Mouse (Mus musculus): ENCODE measurements around the gene Kif1b. TPM values are rescaled to one million over a fixed set of nuclear protein-coding genes. Genes with fewer than 3 reads are reported as not detected.

Kif1b gene
- polyA plus RNA-seq, 1 experiment from 2014 or later = 6.0 TPM

DNA sequence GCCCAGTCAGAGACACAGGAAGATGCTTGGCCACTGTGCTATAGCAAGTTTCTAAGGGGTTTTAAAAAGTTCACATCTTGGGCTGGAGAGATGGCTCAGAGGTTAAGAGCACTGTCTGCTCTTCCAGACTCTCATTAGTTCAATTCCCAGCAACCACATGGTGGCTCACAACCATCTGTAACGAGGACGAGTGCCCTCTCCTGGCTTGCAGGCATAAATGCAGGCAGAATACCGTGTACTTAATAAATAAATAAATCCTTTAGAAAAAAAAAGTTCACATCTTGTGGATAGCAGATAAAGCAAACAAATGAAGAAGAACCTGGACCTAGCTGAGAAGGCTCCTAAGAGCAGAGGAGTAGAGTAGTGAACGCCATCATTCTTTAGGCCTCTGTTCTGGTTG lies 124.7 kb downstream of the Kif1b start:
- H3K4me2 ChIP-seq = no peak overlapping the region
- peaks cover 19% of the 10 kb centered on the region for H3K36me3 ChIP-seq (replicated peaks)
- H3K27me3 ChIP-seq = no peaks in the 10 kb centered on the region
- 41% methylated on average over 4 of the region's 4 CpGs for WGBS (ENCODE audit: insufficient replicate concordance)
- H3K9ac ChIP-seq = no peak overlapping the region
- peaks cover 9% of the 10 kb centered on the region; the same call in 1 of the 2 replicates for H3K4me1 ChIP-seq (replicated peaks)
- no peak overlapping the region for H3K4me3 ChIP-seq (replicated peaks)
- H3K9me3 ChIP-seq (replicated peaks) = no peaks in the 10 kb centered on the region
- no peak for ATAC-seq (ENCODE audit: insufficient read depth)
- H3K27ac ChIP-seq (replicated peaks) = no peak overlapping the region

DNA sequence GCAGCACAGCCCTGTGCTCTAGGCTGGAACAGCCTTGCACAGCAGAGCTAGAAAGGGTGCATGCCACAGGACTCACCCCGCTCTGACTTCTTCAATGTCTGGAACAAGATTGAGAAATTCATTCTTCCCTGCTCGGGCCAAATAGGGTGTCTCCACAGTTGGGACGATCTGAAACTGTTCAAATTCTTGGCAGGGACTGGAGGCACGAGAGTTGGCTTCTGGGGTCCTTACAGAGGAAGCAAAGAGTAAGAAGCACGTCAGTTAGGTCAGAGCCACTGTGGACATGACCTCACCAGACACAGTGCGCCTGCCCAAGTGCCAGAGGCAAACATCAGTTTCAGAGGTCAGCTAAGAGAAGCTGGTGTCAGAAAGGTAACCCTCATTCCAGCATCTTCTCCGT lies 125.3 kb downstream of the Kif1b start:
- no peak for ATAC-seq (ENCODE audit: insufficient read depth)
- no peak overlapping the region for H3K4me2 ChIP-seq
- whole genome bisulfite sequencing (ENCODE audit: insufficient replicate concordance) = 65% methylated on average over 7 of the region's 7 CpGs

GRCm38 (mm10) chr4:149179573-149179972 lies 127.9 kb downstream of the Kif1b start:
- ATAC-seq (ENCODE audit: insufficient read depth) = no peak
- Histone ChIP-seq H3K36me3 (replicated peaks) (peaks cover 13% of the 10 kb centered on the region), H3K27ac (replicated peaks) (peak overlapping the region; percentile 38; the same call in 1 of the 2 replicates), H3K9ac (no peak overlapping the region), H3K4me2 (no peak overlapping the region), H3K9me3 (replicated peaks) (no peaks in the 10 kb centered on the region), H3K27me3 (no peaks in the 10 kb centered on the region), H3K4me1 (replicated peaks) (peaks cover 12% of the 10 kb centered on the region), H3K4me3 (replicated peaks) (no peak overlapping the region)
- 53% methylated on average over 4 of the region's 4 CpGs for WGBS (ENCODE audit: insufficient replicate concordance)

More for the DNA sequence above, 125.3 kb downstream of the Kif1b start:
- H3K4me1 ChIP-seq (replicated peaks) = peaks cover 12% of the 10 kb centered on the region
- H3K4me3 ChIP-seq (replicated peaks) = no peak overlapping the region
- H3K27me3 ChIP-seq = no peaks in the 10 kb centered on the region
- H3K9ac ChIP-seq = no peak overlapping the region
- peaks cover 16% of the 10 kb centered on the region for H3K36me3 ChIP-seq (replicated peaks)
- no peak overlapping the region for H3K27ac ChIP-seq (replicated peaks)
- no peaks in the 10 kb centered on the region for H3K9me3 ChIP-seq (replicated peaks)

- 63% methylated on average over 7 of the region's 7 CpGs for WGBS (ENCODE audit: insufficient replicate concordance)
Measured at GRCm38 (mm10) chr4:149179160-149179559, 128.3 kb downstream of the Kif1b start.

DNA sequence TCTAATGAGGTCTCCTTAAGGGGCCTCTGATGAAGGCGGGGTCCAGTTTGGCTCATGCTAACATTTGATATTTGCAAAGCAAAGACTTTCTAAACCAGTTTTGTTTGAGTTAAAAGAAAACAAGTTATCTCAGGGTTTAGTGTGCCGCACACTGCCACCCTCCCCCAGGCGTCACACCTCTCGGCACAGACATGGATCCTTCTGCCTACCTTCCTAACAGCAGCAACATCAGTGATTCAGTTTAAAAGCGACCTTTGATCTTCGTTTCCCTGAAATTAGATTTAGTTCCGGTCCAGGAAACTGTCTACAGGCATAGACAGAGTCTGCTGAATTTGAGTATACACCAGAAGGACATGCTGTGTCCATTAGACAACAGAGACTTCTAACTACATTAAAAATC lies 129.2 kb downstream of the Kif1b start:
- no peak overlapping the region for H3K27ac ChIP-seq (replicated peaks)
- 67% methylated on average over 7 of the region's 7 CpGs for WGBS (ENCODE audit: insufficient replicate concordance)
- no peak overlapping the region for H3K9ac ChIP-seq
- no peak overlapping the region for H3K4me2 ChIP-seq
- H3K36me3 ChIP-seq (replicated peaks) = peaks cover 7% of the 10 kb centered on the region
- H3K9me3 ChIP-seq (replicated peaks) = no peaks in the 10 kb centered on the region
- no peak overlapping the region for H3K4me3 ChIP-seq (replicated peaks)
- H3K4me1 ChIP-seq (replicated peaks) = peaks cover 12% of the 10 kb centered on the region
- ATAC-seq (ENCODE audit: insufficient read depth) = no peak
- H3K27me3 ChIP-seq = no peaks in the 10 kb centered on the region

More at GRCm38 (mm10) chr4:149179160-149179559, 128.3 kb downstream of the Kif1b start:
- Histone ChIP-seq H3K27me3 (no peaks in the 10 kb centered on the region), H3K9ac (no peak overlapping the region), H3K27ac (replicated peaks) (peak overlapping the region; percentile 48; the same call in 1 of the 2 replicates), H3K4me2 (no peak overlapping the region), H3K36me3 (replicated peaks) (peaks cover 13% of the 10 kb centered on the region), H3K4me3 (replicated peaks) (no peak overlapping the region), H3K4me1 (replicated peaks) (peaks cover 12% of the 10 kb centered on the region), H3K9me3 (replicated peaks) (no peaks in the 10 kb centered on the region)
- ATAC-seq (ENCODE audit: insufficient read depth) = no peak

- H3K27me3 ChIP-seq = no peaks in the 10 kb centered on the region
- H3K9me3 ChIP-seq (replicated peaks) = no peaks in the 10 kb centered on the region
- no peak overlapping the region for H3K4me2 ChIP-seq
- H3K9ac ChIP-seq = no peak overlapping the region
- no peak overlapping the region for H3K27ac ChIP-seq (replicated peaks)
- no peak for ATAC-seq (ENCODE audit: insufficient read depth)
- H3K36me3 ChIP-seq (replicated peaks) = peaks cover 7% of the 10 kb centered on the region; the same call in 1 of the 2 replicates
- 63% methylated on average over 5 of the region's 5 CpGs for WGBS (ENCODE audit: insufficient replicate concordance)
- peaks cover 23% of the 10 kb centered on the region for H3K4me1 ChIP-seq (replicated peaks)
- no peak overlapping the region for H3K4me3 ChIP-seq (replicated peaks)
Measured at GRCm38 (mm10) chr4:149177046-149177445, 130.4 kb downstream of the Kif1b start.

DNA sequence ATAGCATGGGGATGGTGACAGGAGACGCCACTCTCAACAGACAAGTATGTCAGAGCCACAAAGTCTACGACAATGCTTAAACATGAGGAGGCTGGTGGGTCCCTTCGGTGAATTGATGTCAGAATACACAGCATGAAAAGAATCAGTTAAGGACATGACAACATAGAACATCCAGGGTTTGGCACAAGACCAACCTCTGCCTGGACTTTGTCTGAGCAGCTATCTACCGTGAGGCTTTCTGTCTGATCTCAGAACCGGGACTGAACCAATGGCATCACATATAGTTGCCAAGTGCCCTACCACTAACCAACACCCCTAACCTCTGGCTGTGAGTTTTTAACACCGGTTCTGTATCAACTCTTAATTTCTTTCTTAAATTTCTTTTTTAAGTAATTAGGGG lies 130.8 kb downstream of the Kif1b start:
- Histone ChIP-seq H3K27me3 (no peaks in the 10 kb centered on the region), H3K9me3 (replicated peaks) (no peaks in the 10 kb centered on the region), H3K27ac (replicated peaks) (no peak overlapping the region), H3K4me1 (replicated peaks) (peaks cover 24% of the 10 kb centered on the region), H3K4me2 (no peak overlapping the region), H3K9ac (no peak overlapping the region), H3K4me3 (replicated peaks) (no peak overlapping the region), H3K36me3 (replicated peaks) (peaks cover 7% of the 10 kb centered on the region; the same call in 1 of the 2 replicates)
- no peak for ATAC-seq (ENCODE audit: insufficient read depth)
- WGBS (ENCODE audit: insufficient replicate concordance) = 68% methylated on average over 6 of the region's 6 CpGs

- peak overlapping the region; percentile 48; the same call in 1 of the 2 replicates for H3K27ac ChIP-seq (replicated peaks)
- H3K4me1 ChIP-seq (replicated peaks) = peaks cover 30% of the 10 kb centered on the region
- H3K27me3 ChIP-seq = no peaks in the 10 kb centered on the region
- no peak overlapping the region for H3K4me3 ChIP-seq (replicated peaks)
- H3K36me3 ChIP-seq (replicated peaks) = no peaks in the 10 kb centered on the region
- H3K9me3 ChIP-seq (replicated peaks) = no peaks in the 10 kb centered on the region
- 41% methylated on average over 6 of the region's 6 CpGs for WGBS (ENCODE audit: insufficient replicate concordance)
- ATAC-seq (ENCODE audit: insufficient read depth) = no peak
- no peak overlapping the region for H3K4me2 ChIP-seq
- H3K9ac ChIP-seq = no peak overlapping the region
Measured at GRCm38 (mm10) chr4:149173661-149174060, 133.8 kb downstream of the Kif1b start.

DNA sequence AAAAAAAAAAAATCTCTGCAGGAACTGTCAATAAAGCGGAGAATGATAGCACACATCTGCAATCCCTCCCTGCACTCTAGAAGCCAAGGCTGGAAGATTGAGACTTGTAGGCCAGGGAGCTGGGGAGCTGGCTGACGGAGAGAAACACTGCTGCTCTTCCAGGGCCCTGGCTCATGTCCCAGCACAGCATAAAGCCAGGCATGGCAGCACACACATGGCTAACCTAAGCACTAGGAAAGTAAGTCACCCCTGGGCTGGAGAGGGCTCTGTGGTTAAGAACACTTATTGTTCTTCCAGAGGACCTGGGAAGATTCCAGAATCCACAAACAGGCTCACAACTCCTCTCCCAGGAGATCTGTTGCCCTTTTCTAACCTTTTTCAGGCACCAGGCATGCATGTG lies 134.8 kb downstream of the Kif1b start:
- Histone ChIP-seq H3K27me3 (no peaks in the 10 kb centered on the region), H3K9ac (no peak overlapping the region), H3K4me2 (no peak overlapping the region), H3K4me1 (replicated peaks) (peaks cover 38% of the 10 kb centered on the region), H3K4me3 (replicated peaks) (no peak overlapping the region), H3K36me3 (replicated peaks) (no peaks in the 10 kb centered on the region), H3K27ac (replicated peaks) (peak overlapping the region; percentile 35), H3K9me3 (replicated peaks) (no peaks in the 10 kb centered on the region)
- ATAC-seq (ENCODE audit: insufficient read depth) = no peak
- 64% methylated on average over 2 of the region's 2 CpGs for WGBS (ENCODE audit: insufficient replicate concordance)

DNA sequence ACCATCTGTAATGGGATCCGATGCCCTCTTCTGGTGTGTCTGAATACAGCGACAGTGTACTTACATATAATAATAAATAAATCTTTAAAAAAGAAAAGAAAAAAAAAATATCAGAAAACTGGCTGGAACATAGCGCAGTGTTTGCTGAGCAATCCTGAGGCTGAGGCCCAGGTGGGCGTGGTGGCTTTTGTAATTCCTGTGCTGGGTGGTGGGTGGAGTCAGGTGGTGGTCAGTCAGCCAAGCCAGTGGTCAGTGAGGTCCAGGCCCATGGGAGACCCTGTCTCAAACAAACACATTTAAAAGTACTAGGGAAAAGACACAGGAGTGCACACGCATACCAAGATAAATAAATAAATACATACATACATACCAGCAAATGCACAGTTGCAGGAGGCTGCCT lies 135.4 kb downstream of the Kif1b start:
- Histone ChIP-seq H3K4me1 (replicated peaks) (peaks cover 42% of the 10 kb centered on the region), H3K4me3 (replicated peaks) (no peak overlapping the region), H3K9ac (no peak overlapping the region), H3K27me3 (no peaks in the 10 kb centered on the region), H3K4me2 (no peak overlapping the region), H3K27ac (replicated peaks) (peak overlapping the region; percentile 35), H3K9me3 (replicated peaks) (no peaks in the 10 kb centered on the region), H3K36me3 (replicated peaks) (no peaks in the 10 kb centered on the region)
- 76% methylated on average over 5 of the region's 5 CpGs for WGBS (ENCODE audit: insufficient replicate concordance)
- ATAC-seq (ENCODE audit: insufficient read depth) = no peak

DNA sequence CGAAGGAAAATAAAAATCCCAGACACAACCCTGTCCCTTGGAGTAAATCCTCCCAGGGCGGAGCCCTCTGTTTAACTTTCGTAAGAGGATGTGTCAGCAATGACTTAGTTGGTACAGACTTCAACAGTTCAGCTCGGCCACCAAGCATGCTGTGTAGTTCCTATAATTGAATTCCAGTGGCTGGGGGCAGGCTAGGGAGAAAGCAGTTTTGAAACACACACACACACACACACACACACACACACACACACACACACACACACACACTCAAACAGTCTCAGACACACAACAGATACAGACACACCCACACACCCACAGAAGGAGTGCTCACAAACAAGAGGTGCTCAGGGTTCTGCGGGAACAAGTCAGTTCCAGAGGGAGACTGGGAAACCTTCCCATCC lies 135.9 kb downstream of the Kif1b start:
- Histone ChIP-seq H3K36me3 (replicated peaks) (no peaks in the 10 kb centered on the region), H3K4me3 (replicated peaks) (no peak overlapping the region), H3K9me3 (replicated peaks) (no peaks in the 10 kb centered on the region), H3K27ac (replicated peaks) (peak overlapping the region; percentile 46), H3K4me2 (no peak overlapping the region), H3K27me3 (no peaks in the 10 kb centered on the region), H3K9ac (no peak overlapping the region), H3K4me1 (replicated peaks) (peaks cover 45% of the 10 kb centered on the region)
- WGBS (ENCODE audit: insufficient replicate concordance) = 49% methylated on average over 5 of the region's 5 CpGs
- no peak for ATAC-seq (ENCODE audit: insufficient read depth)

GRCm38 (mm10) chr4:149170394-149170931 lies 137.0 kb downstream of the Kif1b start:
- H3K36me3 ChIP-seq (replicated peaks) = no peaks in the 10 kb centered on the region
- H3K27me3 ChIP-seq = no peaks in the 10 kb centered on the region
- peak overlapping the region; percentile 74 for H3K27ac ChIP-seq (replicated peaks)
- ATAC-seq (ENCODE audit: insufficient read depth) = no peak
- no peak overlapping the region for H3K4me3 ChIP-seq (replicated peaks)
- H3K9ac ChIP-seq = no peak overlapping the region
- H3K9me3 ChIP-seq (replicated peaks) = no peaks in the 10 kb centered on the region
- H3K4me2 ChIP-seq = 0 out of 2 replicates have a peak overlapping the region, but pooled peaks have one; percentile 6
- WGBS (ENCODE audit: insufficient replicate concordance) = 44% methylated on average over 7 of the region's 7 CpGs
- H3K4me1 ChIP-seq (replicated peaks) = peaks cover 55% of the 10 kb centered on the region

Measured in liver, embryonic 15.5 days (tissue).